Mouse (Mus musculus) urinary bladder, postnatal 4 days (tissue): Measurements from ENCODE around the gene Tube1.
A peak's percentile ranks its signal among the peaks of the same experiment; 100 is the strongest.

ENCODE experiments used
- DNase-seq, 2 experiments: peaks; one replicate each; pipeline ENCODE4 v3.0.0; 2021 to 2022; ENCODE audit warnings: low spot score in 2 of 2

Gene Tube1

DNA sequence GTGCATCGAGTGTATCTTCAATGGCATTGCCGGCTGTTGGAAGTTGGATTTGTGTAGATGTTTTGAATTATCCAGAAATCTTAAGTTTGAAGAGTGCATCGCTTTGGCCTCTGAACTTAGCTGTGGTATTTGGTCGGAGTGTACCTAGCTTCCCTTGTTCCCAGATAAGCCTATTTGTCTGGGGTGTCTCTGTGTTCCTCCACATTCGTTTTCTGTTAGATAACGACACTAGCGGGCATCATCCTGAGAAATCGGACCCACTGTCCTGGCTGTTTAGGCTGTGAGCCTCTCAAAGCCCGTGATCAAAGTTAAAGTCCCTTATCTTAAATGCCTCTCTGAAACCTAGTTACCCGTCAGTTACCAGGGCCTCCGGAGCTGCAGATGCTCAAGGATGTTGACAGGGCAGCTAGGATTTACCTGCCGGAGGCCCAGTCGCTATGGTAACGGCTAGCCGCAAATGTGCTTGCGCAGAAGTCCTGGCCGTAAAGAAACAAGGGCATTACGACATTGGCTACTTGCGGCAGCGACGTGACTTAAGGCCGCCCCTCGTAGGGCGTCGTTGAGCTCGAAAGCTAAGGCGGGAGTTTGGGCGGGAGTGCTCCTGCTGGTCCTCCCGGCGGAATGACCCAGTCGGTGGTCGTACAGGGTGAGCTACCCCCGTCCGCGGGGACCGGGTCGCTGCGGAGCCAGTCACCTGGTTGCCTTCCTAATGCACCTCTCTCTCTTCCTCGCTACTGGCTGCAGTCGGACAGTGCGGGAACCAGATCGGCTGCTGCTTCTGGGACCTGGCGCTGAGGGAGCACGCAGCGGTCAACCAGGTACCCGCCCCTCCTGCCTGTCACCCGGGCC is at the start of gene Tube1, which contains the start of gene Fam229b:
Tube1 (plus strand) TSS at position 515 of the 849 bp plus-strand sequence.
Fam229b (minus strand) TSS at position 453 of the 849 bp plus-strand sequence.
- peak; percentile 83 to 88 for DNase-seq

DNA sequence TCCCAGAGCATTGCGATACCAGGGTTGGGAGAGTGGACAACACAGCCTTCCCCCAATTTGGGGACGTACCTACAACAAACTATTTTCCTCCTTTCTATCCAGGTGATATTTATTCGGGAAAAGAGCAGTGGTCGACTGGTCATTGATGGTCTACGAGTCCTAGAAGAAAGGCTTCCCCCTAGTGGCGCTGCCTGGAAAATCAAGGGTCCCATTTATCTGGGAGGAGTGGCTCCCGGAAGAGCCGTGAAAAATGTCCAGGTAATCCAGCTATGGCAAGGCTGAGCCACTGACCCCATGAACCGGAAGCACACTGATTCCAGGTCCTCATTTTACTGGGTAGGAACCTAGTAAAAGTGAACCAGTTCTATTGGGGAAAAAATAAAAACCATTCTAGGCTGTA is 36.8 kb upstream of the Tube1 start:
- DNase-seq: no peak

DNA sequence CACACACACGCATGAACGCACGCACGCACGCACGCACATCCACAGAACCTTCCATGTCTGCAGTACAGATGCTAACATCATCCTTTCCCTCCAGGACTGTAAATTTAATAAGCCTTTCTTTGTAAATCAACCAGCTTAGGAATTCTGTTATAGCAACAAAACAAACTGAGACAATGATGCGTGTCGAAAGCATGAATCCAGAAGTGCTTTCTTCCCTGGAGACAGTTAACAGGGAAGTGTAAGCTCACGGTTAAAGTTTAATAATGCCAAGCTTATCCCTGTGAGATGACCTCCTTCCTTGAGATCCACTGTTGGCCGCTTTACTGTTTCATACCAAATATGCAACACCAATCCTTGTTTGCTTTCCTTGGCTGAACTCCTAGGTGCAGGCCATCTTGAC is 35.0 kb upstream of the Tube1 start:
- no peak for DNase-seq

DNA sequence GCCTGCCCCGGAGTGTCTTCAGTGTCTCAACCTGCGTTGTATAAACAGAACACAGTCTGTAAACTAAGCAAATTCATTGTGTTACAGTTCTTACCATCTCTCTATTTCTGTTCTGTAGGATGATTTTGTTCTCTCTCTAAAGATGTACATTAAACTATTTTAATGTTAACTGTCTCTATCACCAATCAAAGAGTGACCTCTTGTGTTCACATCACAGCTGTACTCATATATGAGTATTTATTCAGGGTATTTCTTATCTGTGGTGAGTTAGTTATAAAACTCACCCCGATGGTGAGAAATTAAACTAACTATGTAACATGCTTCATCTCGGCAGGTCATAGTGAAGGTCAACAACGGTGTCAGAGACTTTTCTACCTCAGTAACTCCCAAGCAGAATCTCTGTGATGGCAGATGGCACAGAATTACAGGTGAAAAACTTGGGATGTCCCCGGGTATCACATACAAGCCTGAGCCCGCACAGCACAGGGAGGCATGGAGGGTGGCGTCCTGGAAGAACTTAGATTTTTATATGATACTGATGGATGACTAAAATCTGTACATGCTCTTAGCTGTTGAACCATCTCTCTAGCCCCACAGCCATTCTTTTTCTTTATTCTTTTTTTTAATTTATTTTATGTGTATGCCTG is 28.9 kb upstream of the Tube1 start:
- no peak for DNase-seq

DNA sequence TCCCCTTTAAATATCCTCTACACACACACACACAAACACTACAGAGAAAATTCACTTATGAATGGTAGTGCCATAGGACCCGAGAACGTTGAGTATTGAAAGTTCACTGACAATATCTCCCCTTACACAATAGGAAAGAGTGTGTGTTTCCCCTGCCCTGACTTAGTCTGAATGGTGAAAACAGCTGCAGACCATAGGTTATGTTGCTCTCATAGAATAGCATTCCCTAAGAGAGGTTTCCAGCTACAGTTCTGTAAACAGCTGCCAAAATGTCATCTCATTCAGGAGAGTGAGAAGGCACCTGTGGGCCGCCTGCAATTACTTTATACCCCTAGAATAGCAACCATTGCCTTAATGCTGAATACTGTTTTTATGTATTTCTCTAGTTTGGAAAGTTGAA is 27.4 kb upstream of the Tube1 start:
- DNase-seq: no peak

DNA sequence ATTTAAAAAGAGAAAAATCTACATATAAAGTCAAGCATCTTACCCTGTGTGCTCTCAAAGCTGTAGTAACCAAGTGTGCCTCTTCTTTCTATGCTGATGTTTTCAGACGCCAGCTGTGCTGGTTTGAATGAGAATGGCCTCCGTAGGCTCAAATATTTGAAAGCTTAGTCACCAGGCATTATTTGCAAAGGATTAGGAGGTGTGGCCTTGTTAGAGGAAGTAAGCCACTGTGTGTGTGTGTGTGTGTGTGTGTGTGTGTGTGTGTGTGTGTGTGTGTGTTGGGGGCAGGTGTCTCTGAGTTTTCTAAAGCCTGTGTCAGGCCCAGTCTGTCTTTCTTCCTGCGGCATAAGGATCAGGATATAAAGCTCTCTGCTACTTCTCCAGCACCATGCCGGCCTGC is 26.8 kb upstream of the Tube1 start:
- DNase-seq: no peak

DNA sequence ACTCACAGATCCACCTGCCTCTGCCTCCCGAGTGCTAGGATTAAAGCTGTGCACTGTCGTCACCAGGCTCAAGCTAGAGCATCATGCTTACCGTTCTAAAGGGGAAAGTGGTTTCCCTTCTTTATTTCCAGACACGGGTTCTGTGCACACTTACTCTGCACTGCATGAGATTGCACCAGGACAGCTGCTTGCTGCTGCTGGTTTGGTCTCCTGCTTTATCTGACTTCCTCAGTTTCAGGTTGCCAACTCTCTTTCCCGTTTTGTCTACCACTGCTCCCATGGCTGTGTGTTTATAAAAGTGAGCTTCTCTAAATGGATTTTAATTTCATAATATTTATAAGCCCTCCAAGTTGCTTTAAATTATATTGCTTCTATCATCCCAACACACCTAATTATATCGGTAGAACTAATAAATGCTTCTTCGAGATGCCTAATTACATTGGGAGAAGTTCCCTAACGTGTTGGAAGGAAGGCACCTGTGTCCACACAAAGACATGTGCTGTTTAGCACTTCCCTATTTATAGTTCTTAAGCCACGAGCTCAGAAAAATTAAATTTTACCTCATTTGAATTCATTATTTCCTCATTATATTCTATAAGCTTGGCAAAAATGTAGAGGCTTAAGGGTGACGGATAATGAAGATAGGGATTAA is 24.8 kb upstream of the Tube1 start:
- no peak for DNase-seq

DNA sequence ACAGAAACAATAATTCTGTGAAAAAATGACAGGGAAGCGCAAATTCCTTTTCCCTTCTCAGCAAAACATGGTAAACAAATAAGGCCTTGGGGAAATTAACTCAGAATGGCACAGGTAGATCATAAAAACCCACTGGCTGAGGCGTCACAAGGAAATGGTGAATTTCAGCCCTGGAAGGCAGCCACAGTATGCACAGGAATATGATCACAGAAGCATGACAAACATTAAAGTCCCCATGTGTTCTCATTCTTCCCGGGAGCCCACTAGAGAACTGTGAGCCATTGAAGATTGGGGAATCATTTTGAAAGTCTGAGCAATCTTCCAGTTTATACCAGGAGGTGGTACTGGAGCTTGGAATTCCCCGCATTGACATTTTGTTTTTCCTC is 24.3 kb upstream of the Tube1 start:
- DNase-seq: no peak

DNA sequence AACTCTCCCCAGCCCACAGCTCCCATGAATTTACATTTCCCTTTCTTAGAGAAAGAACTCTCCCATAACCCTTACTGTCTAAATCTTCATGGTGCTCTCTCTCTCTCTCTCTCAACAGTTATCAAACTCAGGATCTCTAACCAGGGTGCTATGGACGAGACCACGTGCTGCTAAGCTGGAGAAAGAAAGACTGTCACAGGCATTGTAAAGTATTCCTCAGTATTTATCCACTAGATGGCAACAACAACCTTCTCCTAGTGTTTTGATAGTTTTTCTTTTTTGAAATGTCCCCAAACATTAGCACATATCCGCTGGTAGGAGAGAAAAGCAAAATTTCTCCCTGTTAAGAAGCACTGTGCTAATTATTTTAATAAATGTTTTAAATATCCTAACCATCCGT is 12.4 kb upstream of the Tube1 start:
- no peak for DNase-seq

DNA sequence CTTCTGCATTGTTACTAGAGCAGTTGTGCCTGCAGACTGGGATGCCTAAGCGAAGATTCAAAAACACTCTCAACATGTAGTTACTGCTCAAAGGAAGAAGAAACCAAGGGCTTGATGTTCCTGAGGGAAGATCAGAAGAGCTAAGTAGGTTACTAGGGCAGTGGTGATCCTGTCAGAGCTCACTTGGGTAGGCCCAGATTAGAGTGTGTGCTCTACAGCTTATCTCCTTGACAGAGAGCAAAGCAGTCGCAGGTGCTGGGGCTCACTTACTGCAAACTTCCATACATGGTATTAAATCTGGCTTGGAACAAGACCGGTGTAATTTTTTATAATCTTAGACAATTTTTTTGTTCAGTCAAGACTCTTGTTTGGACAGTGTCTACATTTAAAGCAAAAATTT is 4.0 kb downstream of the Tube1 start:
- DNase-seq: no peak

DNA sequence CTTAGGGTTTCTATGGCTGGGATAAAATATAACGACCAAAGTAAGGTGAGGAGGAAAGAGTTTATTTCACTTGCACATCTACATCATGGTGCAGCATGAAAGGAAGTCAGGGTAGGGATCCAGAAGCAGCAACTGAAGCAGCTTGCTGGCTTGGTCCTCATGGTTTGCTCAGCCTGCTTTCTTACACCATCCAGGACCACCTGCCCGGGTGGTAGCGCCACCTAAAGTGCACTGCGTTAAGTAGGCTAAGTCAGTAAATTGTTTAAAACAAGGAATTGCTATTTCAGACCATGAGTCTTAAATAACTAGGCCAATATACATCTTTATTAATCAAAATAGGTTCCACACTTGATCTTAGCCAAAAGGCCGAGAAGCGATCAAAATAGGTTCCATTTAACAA is 5.0 kb downstream of the Tube1 start:
- DNase-seq: no peak

DNA sequence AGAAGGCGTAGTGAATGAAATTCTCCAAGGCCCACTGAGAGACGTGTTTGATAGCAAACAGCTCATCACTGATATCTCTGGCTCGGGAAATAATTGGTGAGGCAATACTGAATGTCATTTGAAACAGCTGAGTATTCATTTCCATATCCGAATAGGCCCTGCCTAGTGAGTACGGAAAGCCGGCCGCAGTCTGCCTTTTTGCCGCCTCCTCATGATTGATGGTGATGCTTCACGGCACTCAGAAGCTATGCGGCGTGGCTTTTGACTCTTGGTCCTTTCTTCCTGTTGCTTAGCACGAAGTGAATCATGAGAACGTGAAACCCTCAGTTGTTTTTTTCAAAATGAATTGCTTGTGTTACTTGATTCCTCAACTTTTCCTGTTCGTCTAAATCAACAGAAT is 7.1 kb downstream of the Tube1 start:
- no peak for DNase-seq

DNA sequence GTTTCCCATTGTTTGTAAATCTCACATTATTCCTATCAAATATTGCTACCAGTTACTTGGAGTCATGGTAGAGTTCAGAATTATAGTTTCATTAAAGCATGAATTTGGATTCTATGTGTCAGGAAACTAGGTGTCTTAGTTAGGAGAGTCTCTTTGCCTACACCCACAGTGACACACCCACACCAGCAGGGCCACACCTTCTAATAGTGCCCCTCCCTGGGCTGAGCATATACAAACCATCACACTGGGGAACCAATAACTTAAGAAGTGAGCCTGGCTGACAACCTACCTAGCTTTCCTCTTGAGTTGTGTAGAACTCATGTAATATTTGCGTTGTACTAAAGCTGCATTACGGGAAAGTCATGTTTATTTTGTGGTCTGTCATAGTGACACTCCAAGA is 7.6 kb downstream of the Tube1 start:
- DNase-seq: no peak

DNA sequence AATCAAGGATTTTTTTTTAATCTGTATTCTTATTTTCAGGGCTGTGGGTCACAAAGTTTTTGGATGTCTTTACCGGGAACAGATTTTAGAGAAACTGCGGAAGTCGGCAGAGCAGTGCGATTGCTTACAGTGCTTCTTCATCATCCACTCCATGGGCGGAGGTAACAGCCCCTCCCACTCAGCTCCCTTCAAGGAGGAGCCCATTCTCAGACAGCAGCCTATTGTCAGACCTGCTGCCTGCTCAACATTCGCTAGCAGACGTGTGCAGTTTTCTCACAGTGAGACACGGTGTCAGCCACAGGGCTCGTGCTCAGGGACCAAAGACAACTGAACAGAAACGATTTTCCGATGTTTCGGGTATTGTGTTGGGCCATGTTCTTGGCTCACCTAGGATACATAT is 8.4 kb downstream of the Tube1 start:
- DNase-seq: no peak

DNA sequence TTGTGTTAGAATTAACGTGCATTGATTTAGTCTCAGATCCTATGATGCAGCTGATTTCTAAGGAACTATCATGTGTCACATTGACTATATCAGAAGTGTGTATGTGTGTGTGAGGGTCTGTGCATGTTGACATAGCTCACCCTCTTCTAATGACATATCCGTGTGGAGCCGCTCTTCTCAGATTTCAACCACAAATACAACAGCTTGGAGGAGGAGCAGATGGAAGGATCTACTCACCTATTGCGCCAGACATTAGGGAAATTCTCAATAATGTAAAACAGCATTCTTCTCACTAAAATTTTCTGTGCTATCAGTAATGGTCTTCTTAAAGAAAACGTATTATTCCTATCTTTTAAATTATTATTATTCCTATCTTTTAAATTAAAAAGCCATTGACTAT is 22.9 kb downstream of the Tube1 start:
- no peak for DNase-seq

DNA sequence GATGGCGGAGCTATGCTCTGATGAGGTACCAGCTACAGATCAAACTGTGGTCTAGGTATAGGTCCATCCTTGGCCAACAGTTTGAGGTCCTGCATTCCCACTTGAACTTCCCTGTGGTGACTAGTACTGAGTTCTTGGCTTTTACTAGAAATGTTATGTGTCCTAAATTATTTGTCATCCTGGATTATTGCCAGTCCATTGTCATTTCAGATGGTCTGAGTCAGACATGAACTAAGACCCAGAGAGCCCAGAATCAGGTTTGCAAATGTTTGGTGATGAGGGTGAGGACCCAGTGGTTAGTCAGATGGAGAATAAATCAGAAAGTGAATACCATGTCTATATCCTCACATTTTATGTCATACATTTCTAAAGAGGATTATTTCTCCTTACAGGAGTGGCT is 23.5 kb downstream of the Tube1 start:
- no peak for DNase-seq

DNA sequence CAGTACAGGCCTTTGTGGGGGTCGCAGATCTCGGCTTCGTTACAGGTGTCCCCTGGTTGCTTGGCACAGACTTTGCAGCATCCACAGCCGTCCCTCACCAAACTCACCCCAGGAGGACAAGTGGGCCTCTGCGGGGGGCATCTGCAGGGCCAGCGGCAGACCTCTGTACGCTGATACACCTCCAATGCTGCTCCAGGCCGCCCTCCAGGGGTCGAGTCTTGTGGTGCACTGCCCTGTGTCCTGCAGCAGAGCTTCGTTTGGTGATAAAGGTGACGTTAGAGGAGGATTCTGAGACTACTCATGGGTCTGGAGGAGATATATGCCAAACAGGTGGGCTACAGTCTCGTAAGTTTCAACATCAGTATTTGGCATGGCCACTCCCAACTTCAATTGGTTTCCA is 24.5 kb downstream of the Tube1 start:
- no peak for DNase-seq

DNA sequence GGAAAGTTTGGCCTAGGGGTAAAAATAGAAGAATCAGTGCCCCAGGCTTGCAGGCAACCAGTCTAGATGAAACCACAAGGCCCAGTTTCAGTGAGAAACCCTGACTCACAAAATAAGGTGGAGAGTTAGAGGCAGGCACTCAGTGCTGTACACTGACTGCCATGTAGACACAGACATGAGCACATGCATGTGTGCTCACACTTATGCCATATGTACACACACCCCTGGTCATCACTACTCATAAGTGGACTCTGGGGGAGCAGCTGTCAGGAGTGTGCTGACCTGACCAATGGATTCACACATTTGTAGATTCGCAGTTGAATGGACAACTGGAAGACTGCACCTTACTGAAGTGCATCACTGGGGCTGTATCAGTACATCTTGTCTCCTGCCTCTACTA is 27.6 kb downstream of the Tube1 start:
- no peak for DNase-seq

DNA sequence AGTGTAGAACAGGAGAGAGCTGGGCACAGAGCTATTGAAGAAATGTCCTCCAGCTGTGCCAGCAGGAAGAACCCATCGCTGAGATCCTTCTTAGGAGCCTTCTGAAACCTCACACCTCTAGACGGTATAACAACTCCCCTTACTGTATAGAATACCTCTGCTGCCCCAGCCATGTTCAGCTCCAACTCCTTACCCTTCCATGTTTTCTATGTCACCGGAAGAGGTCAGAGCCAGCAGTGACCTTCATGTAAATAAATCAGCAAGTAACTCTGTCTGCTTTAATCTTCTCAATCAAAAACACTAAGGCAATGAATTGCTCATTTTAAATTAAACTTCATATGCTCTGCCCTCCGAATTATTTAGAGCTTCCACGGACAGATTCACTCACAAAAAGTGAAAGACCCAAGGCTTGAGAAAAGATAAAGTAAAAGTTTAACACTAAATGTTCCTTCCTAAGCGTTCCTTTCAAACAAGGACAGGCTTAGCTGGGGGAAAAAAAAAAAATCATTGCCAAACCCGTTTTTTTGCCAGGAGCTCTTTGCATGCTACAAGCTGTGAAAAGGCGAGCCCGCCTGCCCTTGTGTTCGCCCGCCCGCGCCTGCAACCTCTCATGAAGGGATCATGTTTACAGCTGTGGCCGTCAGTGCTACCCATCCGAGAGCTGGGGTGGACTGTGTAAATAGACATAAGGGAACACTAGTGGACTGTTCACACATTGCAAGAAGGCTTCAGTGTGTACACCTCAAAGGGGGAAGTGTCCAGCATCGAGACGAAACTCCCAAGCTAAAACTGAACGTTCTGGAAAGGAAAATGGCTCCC is 29.1 kb downstream of the Tube1 start:
- no peak for DNase-seq

DNA sequence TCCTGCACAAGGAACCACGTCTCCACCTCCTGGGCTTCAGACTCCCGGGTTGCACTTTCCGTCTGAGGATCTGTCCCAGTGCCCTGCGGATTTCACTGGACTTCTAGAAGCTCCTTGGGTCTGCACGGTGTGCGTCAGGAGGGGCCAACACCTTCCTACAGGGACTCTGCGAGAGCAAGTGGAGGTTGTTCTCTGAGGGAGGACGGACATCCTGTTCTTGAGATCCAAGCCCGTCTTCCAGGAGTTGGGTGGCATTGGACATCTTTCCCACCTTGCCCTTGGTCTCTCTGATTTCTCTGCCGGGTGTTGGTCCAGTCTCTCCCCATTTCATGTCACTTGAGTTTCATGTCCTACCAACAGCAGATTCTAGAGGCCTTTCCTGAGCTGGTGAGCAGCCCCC is 29.9 kb downstream of the Tube1 start, which contains the start of gene Ccn6:
Ccn6 (minus strand) TSS at position 101 of the 400 bp plus-strand sequence.
- no peak for DNase-seq

DNA sequence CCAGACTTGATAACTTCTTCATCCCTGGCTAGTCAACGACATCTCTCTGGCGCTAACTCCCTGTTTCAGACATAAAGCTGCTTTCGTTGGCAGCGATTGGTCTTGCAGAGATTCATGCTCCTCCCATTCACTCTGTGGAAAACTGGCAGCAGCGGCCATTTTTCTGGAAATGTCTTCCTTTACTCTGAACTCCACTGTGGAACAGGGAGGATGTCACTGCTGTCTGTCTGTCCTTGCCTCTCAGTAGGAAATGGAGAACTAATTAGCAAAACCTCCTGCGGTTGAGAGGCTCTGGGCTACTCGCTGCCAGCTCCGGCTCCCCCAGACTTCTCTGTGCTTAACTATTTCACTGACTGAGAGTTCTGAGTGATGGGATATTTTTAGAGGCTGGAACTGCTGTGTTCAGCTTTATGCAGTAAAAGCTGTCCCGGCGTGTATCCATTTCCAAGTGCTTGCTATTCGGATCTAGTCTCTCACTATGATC is 31.9 kb downstream of the Tube1 start:
- DNase-seq: peak in 1 of 2 experiments; percentile 41

DNA sequence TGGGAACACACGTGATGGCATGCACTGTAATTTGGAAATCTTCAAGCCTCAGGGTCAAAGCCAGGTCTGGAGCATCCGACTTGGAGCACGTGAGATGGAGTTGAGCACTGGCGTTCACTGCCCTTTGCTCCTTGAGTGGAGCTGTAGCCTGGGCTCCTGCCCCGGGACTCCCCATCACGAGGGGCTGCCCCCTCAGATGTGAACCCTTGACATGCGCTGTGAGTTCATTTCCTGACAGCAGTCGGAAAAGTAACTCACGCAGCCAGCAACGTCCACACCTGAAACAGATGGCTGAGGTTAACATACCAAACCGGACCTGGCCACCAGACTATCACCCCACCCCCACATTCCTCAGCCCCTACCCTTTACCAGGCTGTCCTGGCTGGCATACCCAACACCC is 33.8 kb downstream of the Tube1 start:
- DNase-seq: no peak
